Mouse (Mus musculus): ENCODE measurements at regions not wholly inside any gene's neighbourhood (a gene's known extent, or its start where the extent isn't known, plus 50 kb on each side); places are given as distances from the start of the nearest gene placed in this dataset.

GRCm38 (mm10) chr9:116384176-116385076, 209.3 kb upstream of the Tgfbr2 start:
- TF ChIP-seq CTCF (IDR thresholded peaks at IDR 0.05; ENCODE audit: low read depth, low read length) = peak; percentile 58
- TF ChIP-seq POLR2A (IDR thresholded peaks at IDR 0.05; ENCODE audit: extremely low read depth, insufficient read depth, low read length) = no peak
